Mouse (Mus musculus) adrenal gland, adult 2 months (tissue): ENCODE data around the gene Tuba3b. TPM values are rescaled to one million over a fixed set of nuclear protein-coding genes. Genes with fewer than 3 reads are reported as not detected.

Experiments used
- DNase-seq: peaks from one replicate; pipeline ENCODE4 v3.0.0; 2021
- polyA plus RNA-seq: library from polyadenylated mRNA; depleted of rRNA; stranded (reverse); fragments of >200 nt; gene quantifications from 2 replicates; pipeline ENCODE4 v1.2.3, GENCODE M21; 2012
- total RNA-seq, 2 experiments: library from RNA; stranded (reverse); gene quantifications; 2 replicates each; pipeline ENCODE4 v1.2.3; 2021

Gene Tuba3b
- total and polyA plus RNA-seq, 3 experiments, result not detected

GRCm38 (mm10) chr6:145605203-145605602 is 10.4 kb upstream of the Tuba3b start:
- DNase-seq, result no peak

GRCm38 (mm10) chr6:145607746-145608145 is 7.8 kb upstream of the Tuba3b start:
- peak; percentile 62 for DNase-seq

GRCm38 (mm10) chr6:145608693-145609092 is 6.9 kb upstream of the Tuba3b start:
- DNase-seq, result no peak

GRCm38 (mm10) chr6:145610901-145611300 is 4.7 kb upstream of the Tuba3b start:
- no peak for DNase-seq

GRCm38 (mm10) chr6:145612611-145613010 is 2.9 kb upstream of the Tuba3b start:
- DNase-seq, result no peak

GRCm38 (mm10) chr6:145614219-145614618 is 1.3 kb upstream of the Tuba3b start, which contains the start of gene Lmntd1:
Gene Lmntd1 (minus strand): TSS chr6:145614319.
- no peak for DNase-seq

- DNase-seq, result no peak
Observed at GRCm38 (mm10) chr6:145616402-145617229, 1.1 kb downstream of the Tuba3b start.

- no peak for DNase-seq
Observed at GRCm38 (mm10) chr6:145623141-145623540, 7.6 kb downstream of the Tuba3b start.

- no peak for DNase-seq
Observed at GRCm38 (mm10) chr6:145630269-145630668, 14.7 kb downstream of the Tuba3b start.

- DNase-seq, result no peak
Observed at GRCm38 (mm10) chr6:145634454-145634853, 18.9 kb downstream of the Tuba3b start.

GRCm38 (mm10) chr6:145636682-145637081 is 21.1 kb downstream of the Tuba3b start:
- no peak for DNase-seq

- peak; percentile 77 for DNase-seq
Observed at GRCm38 (mm10) chr6:145638248-145638647, 22.7 kb downstream of the Tuba3b start.

- no peak for DNase-seq
Observed at GRCm38 (mm10) chr6:145640971-145641506, 25.5 kb downstream of the Tuba3b start.

- no peak for DNase-seq
Observed at GRCm38 (mm10) chr6:145651976-145652375, 36.4 kb downstream of the Tuba3b start.

GRCm38 (mm10) chr6:145652986-145653385 is 37.4 kb downstream of the Tuba3b start:
- DNase-seq, result no peak

- no peak for DNase-seq
Observed at GRCm38 (mm10) chr6:145653626-145654025, 38.1 kb downstream of the Tuba3b start.

- no peak for DNase-seq
Observed at GRCm38 (mm10) chr6:145654062-145654836, 38.7 kb downstream of the Tuba3b start.

GRCm38 (mm10) chr6:145655678-145656077 is 40.1 kb downstream of the Tuba3b start:
- no peak for DNase-seq

- DNase-seq, result no peak
Observed at GRCm38 (mm10) chr6:145656740-145657591, 41.4 kb downstream of the Tuba3b start.

- no peak for DNase-seq
Observed at GRCm38 (mm10) chr6:145659116-145659515, 43.6 kb downstream of the Tuba3b start.

GRCm38 (mm10) chr6:145660943-145661342 is 45.4 kb downstream of the Tuba3b start:
- no peak for DNase-seq

- DNase-seq, result no peak
Observed at GRCm38 (mm10) chr6:145664208-145664607, 48.7 kb downstream of the Tuba3b start.
